Mouse (Mus musculus): ENCODE data around the gene Man2a1. TPM values are rescaled to one million over a fixed set of nuclear protein-coding genes. Genes with fewer than 3 reads are reported as not detected.

Gene Man2a1
- polyA plus RNA-seq, 1 experiment from 2014 or later, result 10.7 TPM

DNA sequence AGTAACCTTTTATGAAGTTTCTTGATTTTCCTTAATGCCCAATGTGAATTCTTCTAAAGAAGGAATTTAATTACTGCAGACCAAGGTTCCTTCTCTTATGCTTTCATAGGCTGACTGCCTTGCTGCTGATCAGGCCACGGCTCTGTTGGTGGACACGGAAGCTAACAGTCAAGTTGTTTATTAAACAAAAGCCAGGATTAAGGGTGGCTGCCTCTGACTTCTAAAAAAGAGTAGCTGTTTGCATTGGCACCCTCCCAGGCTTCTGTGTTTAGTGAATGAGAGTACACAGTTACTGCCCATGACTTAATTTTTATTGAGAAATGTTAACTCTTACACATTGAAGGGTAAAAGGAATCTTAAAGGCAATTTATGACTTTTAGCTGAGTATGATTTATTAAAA, 81.4 kb downstream of the Man2a1 start:
- ATAC-seq (ENCODE audit: low FRiP score, low read depth), result no peak
- Histone ChIP-seq H3K9ac (no peak overlapping the region), H3K27ac (no peak overlapping the region; the same call in 1 of the 2 replicates), H3K4me2 (replicated peaks) (no peak overlapping the region), H3K36me3 (peaks cover 21% of the 10 kb centered on the region), H3K9me3 (no peaks in the 10 kb centered on the region), H3K4me1 (peaks cover 12% of the 10 kb centered on the region), H3K4me3 (no peak overlapping the region), H3K27me3 (no peaks in the 10 kb centered on the region)
- WGBS, result 55% methylated on average over 2 of the region's 2 CpGs

DNA sequence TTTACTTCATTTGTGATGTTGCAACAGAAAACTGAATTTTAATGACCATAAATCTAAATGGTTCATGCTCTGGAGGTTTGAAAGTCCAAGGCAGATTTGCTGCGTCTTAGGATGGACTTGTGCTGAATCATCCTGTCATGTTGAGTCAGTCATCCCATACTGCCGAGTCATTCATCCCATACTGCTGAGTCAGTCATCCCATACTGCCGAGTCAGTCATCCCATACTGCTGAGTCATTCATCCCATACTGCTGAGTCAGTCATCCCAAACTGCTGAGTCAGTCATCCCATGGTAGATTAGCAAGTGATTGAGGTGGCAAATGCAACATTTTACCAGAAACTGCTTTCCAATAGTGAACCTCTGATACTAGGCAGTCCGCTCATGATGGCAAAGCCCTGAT, 83.6 kb downstream of the Man2a1 start:
- Histone ChIP-seq H3K27ac (no peak overlapping the region), H3K4me3 (no peak overlapping the region), H3K4me1 (0 out of 2 replicates have a peak, but pooled peaks cover 6% of the 10 kb centered on the region), H3K27me3 (no peaks in the 10 kb centered on the region), H3K9ac (no peak overlapping the region), H3K36me3 (peaks cover 28% of the 10 kb centered on the region), H3K9me3 (no peaks in the 10 kb centered on the region), H3K4me2 (replicated peaks) (no peak overlapping the region)
- ATAC-seq (ENCODE audit: low FRiP score, low read depth), result no peak
- WGBS, result 93% methylated on average over 4 of the region's 4 CpGs

DNA sequence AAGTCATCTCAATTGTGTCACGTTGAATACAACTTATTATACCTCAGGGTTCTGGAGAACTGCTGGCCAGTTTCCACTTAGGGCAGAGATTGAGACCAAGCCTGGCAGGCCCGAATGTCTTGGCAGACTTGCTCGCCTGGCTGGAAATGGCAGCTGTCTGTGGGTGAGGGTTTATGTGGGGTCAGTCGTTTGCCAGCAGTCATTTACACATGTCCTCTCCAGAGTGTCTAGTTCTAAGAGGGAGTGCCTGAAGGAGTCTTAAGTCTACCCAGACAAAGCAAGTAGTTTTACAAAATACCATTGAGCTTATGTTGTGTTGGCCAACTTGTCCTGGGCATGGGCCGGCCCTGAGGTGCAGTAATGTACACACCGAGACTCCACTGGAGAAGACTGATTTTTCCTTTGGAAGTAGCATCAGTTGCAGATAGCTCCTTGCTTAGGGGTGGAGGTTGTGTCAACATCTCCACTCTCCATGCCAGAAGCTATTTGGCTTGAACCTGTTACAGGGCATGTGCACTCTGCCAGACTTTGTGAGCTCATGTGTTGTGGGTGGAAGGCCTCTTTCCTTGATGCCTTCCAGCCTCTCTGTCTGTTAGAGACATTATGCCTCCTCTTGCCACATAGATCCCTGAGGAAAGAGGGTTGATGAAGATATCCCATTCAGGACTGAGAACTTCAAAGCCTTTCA, 84.8 kb downstream of the Man2a1 start:
- 80% methylated on average over 6 of the region's 6 CpGs for WGBS
- Histone ChIP-seq H3K9me3 (peaks cover 10% of the 10 kb centered on the region), H3K4me2 (replicated peaks) (no peak overlapping the region), H3K36me3 (peaks cover 39% of the 10 kb centered on the region), H3K9ac (no peak overlapping the region), H3K27ac (no peak overlapping the region), H3K4me1 (0 out of 2 replicates have a peak, but pooled peaks cover 6% of the 10 kb centered on the region), H3K4me3 (no peak overlapping the region), H3K27me3 (no peaks in the 10 kb centered on the region)
- no peak for ATAC-seq (ENCODE audit: low FRiP score, low read depth)

DNA sequence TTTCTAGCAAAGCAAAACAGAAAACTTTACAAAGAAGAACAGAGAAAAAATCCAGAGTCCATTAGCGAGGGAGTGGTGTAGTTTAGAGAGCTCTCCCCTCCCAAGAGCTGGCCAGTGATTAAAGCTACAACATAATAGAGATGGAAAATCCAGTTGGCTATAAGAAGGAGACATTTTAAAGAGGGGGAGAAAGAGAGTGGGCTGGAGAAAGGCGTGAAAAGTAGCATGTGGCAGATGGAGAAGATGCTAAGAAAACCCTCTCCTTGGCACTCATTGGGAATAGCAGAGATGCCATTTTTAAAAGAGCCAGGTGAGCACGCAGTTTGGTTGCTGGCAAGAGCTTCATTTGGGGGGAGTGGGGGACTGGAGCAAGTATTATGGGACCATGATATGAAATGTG, 89.1 kb downstream of the Man2a1 start:
- WGBS, result 92% methylated on average over 3 of the region's 3 CpGs
- ATAC-seq (ENCODE audit: low FRiP score, low read depth), result no peak
- Histone ChIP-seq H3K4me1 (0 out of 2 replicates have a peak, but pooled peaks cover 6% of the 10 kb centered on the region), H3K9ac (no peak overlapping the region), H3K4me2 (replicated peaks) (no peak overlapping the region), H3K27ac (no peak overlapping the region), H3K36me3 (peaks cover 41% of the 10 kb centered on the region), H3K9me3 (peaks cover 16% of the 10 kb centered on the region), H3K4me3 (no peak overlapping the region), H3K27me3 (no peaks in the 10 kb centered on the region)

DNA sequence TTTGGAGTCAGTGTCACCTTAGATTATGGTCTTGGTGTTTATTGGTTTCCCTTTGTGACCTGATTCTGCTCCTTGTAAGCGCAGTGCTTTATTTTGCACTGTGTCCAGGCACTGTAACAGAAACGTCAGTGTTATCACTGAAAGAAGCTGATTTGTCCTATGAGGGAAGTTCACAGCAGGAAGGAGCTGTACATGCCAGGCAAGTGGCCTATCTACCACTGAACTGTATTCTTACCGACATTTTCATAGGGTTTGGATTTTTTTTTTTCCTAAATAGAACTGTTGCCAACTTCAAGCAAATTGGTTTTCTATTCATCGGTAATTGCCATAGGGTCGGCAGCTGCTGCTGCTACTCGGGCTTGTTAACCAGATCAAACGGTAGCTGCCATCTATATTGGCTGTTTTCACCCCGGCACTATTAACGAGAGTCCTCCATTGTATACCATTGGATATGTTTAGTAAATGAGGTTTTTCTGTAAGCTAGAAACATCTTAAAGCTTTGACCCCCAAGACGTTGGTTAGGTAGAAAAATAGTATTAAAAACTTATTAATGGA, 96.8 kb downstream of the Man2a1 start:
- Histone ChIP-seq H3K9ac (no peak overlapping the region), H3K27me3 (no peaks in the 10 kb centered on the region), H3K4me1 (peaks cover 5% of the 10 kb centered on the region; the same call in 1 of the 2 replicates), H3K36me3 (peaks cover 4% of the 10 kb centered on the region), H3K4me2 (replicated peaks) (no peak overlapping the region), H3K9me3 (no peaks in the 10 kb centered on the region), H3K27ac (no peak overlapping the region), H3K4me3 (no peak overlapping the region)
- ATAC-seq (ENCODE audit: low FRiP score, low read depth), result no peak
- WGBS, result 51% methylated on average over 10 of the region's 10 CpGs

DNA sequence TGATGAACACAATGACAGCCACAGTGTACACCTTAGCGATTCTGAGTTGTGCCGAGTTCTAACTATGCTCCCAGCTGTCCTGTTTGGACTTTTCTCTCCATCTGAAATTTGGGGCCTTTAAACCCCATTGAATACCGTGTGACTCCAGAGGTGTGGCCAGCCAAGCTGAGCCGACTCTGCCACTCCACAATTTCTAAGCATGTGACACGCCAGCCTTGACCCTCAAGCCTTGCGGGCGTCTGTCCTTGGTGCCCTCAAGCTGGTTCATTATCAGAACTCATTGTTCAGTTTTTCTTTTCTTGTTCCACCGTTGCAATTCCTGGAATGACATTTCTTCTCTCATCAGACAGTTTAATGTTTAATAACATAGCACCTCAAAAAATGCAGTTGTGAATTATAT, 98.0 kb downstream of the Man2a1 start:
- Histone ChIP-seq H3K27ac (no peak overlapping the region), H3K4me1 (peaks cover 5% of the 10 kb centered on the region; the same call in 1 of the 2 replicates), H3K9me3 (no peaks in the 10 kb centered on the region), H3K4me2 (replicated peaks) (no peak overlapping the region), H3K36me3 (peaks cover 4% of the 10 kb centered on the region), H3K27me3 (no peaks in the 10 kb centered on the region), H3K4me3 (no peak overlapping the region), H3K9ac (no peak overlapping the region)
- WGBS, result 90% methylated on average over 8 of the region's 8 CpGs
- no peak for ATAC-seq (ENCODE audit: low FRiP score, low read depth)

DNA sequence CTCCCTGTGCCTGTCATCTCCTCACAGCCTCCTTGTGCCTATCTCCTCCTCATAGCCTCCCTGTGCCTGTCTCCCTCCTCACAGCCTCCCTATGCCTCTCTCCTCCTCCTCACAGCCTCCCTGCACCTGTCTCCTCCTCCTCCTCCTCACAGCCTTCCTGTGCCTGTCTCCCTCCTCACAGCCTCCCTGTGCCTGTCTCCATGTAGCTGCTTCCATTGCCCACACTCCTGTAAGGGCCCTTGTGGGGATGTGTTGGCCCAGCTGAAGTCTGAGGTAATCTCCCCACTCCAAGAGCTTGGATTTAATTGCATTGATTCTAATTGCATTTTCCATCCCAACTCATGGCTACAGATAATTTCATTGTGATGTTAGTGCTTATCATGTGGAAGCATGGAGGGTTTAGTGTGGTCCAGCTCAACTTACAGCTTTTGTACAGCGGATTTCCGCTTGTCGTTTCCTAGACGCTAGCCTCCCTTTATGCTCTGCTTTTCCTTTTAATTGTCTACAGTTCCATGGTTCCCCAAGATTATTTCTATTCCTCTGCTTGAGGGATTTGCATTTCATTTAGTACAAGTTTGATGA, 103.2 kb downstream of the Man2a1 start:
- Histone ChIP-seq H3K36me3 (no peaks in the 10 kb centered on the region), H3K4me2 (replicated peaks) (no peak overlapping the region), H3K9me3 (no peaks in the 10 kb centered on the region), H3K9ac (no peak overlapping the region), H3K27me3 (no peaks in the 10 kb centered on the region), H3K4me3 (no peak overlapping the region), H3K27ac (no peak overlapping the region), H3K4me1 (no peaks in the 10 kb centered on the region)
- 91% methylated on average over 4 of the region's 4 CpGs for WGBS
- ATAC-seq (ENCODE audit: low FRiP score, low read depth), result no peak

DNA sequence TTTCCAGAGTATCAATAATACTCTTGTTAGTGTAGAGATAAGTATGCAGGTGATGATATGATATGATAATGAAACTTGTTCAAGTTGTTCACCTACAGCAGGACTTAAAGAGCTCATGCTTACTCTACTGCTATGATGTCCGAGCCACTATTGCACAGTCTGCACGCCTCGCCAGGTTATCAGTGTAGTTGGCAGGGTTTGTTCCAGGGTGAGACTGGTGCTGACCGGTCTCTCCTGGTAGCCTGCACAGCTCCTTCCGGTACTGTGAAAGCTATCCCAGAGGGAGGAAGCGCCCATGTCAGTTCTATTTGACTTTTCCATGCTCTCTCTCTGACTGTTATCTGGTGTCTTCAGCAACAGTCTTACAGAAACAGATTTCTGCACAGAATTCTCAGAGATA, 107.0 kb downstream of the Man2a1 start:
- ATAC-seq (ENCODE audit: low FRiP score, low read depth), result no peak
- Histone ChIP-seq H3K9me3 (no peaks in the 10 kb centered on the region), H3K36me3 (peaks cover 9% of the 10 kb centered on the region), H3K4me3 (no peak overlapping the region), H3K9ac (no peak overlapping the region), H3K27me3 (no peaks in the 10 kb centered on the region), H3K4me2 (replicated peaks) (no peak overlapping the region), H3K27ac (no peak overlapping the region), H3K4me1 (no peaks in the 10 kb centered on the region)
- WGBS, result 92% methylated on average over 6 of the region's 6 CpGs

DNA sequence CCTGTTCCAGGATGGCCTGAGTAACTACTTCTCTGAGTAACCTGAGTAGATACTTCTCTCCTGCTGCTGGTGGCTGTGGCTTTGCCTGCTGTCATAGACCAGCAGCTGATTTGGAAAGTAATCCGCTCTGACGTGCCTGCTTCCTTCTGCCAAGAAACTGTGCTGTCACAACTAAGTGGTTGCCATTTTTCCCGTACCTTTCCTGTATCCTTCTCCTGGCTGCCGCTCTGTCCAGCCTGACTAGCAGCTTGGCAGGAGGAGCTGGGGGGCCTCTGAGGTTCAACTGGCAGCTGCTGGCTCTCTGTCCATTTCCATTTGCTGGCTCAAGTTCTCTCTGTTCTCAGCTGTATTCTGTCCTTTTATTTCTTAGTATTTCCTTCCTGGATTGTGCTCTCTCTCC, 115.8 kb downstream of the Man2a1 start:
- peaks cover 24% of the 10 kb centered on the region for H3K4me1 ChIP-seq
- 64% methylated on average over 4 of the region's 4 CpGs for WGBS
- H3K9ac ChIP-seq, result no peak overlapping the region
- no peak for ATAC-seq (ENCODE audit: low FRiP score, low read depth)
- H3K27me3 ChIP-seq, result no peaks in the 10 kb centered on the region
- H3K36me3 ChIP-seq, result peaks cover 47% of the 10 kb centered on the region
- H3K4me2 ChIP-seq (replicated peaks), result no peak overlapping the region
- no peaks in the 10 kb centered on the region for H3K9me3 ChIP-seq
- H3K27ac ChIP-seq, result no peak overlapping the region
- no peak overlapping the region for H3K4me3 ChIP-seq

DNA sequence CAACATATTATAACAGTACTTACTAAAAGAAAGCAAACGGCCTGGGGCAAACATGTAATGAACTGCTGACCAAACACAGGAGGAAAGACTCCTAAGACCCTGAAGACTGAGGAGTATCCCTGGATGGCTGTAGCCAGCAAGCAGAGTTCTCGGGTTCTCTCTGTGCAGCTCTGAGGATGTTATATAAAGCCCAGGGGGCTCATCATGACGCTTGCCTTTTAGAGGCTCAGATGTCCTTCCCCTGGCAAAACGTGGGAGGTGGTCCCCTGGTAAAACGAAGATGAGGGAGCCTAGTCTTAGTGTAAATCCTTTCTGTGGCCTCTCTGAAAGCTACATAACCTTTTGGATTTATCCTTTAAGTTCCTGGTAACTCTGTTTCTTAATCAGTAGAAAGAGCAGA, 119.2 kb downstream of the Man2a1 start:
- 40% methylated on average over 5 of the region's 5 CpGs for WGBS
- no peak overlapping the region for H3K4me3 ChIP-seq
- H3K9ac ChIP-seq, result no peak overlapping the region
- H3K27ac ChIP-seq, result no peak overlapping the region
- no peak overlapping the region for H3K4me2 ChIP-seq (replicated peaks)
- peaks cover 26% of the 10 kb centered on the region for H3K36me3 ChIP-seq
- H3K9me3 ChIP-seq, result no peaks in the 10 kb centered on the region
- no peak; the same call in 1 of the 2 replicates for ATAC-seq (ENCODE audit: low FRiP score, low read depth)
- H3K4me1 ChIP-seq, result peaks cover 30% of the 10 kb centered on the region
- H3K27me3 ChIP-seq, result no peaks in the 10 kb centered on the region

DNA sequence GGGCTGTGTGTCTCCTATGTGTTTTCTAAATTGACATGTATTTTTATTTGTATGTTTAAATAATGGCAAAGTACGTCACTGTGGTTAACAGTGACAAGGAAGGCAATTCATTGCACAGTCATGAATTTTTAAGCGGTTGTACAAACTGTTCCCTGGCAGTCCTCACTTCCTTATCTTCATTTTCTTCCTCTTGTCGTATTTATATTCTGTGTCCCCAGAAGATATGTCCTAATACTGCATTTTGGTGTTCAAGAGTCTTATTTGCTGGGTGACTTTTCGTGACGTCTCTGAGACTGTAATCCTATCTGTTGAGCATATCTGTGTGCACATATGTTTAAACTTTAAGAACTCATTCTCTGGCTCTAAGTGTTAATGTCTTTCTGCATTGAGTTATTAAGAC, 120.6 kb downstream of the Man2a1 start:
- Histone ChIP-seq H3K27me3 (no peaks in the 10 kb centered on the region), H3K4me1 (peaks cover 29% of the 10 kb centered on the region), H3K27ac (no peak overlapping the region; the same call in 1 of the 2 replicates), H3K9ac (no peak overlapping the region), H3K4me2 (replicated peaks) (no peak overlapping the region), H3K9me3 (no peaks in the 10 kb centered on the region), H3K36me3 (peaks cover 28% of the 10 kb centered on the region), H3K4me3 (no peak overlapping the region)
- ATAC-seq (ENCODE audit: low FRiP score, low read depth), result no peak
- WGBS, result 82% methylated on average over 5 of the region's 5 CpGs

DNA sequence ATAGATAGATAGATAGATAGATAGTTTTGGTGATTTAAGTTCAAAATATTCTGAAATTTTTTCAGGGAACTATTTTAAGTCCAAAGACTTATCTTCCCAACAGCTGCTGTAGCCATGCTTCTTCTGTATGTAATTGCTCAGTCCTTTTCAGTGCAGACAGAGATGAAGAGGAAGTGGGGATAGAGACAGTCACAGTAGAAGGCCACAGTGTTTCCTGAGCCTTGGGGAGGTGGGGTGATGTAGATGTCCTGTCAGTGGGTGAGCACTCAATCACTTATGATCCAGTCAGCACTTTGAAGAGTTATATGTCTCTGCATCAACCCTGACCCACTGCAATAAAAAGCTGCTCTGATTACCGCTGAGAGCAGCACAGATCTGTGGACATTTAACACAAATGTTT, 122.6 kb downstream of the Man2a1 start:
- H3K4me1 ChIP-seq, result peaks cover 24% of the 10 kb centered on the region
- no peaks in the 10 kb centered on the region for H3K9me3 ChIP-seq
- H3K9ac ChIP-seq, result no peak overlapping the region
- H3K36me3 ChIP-seq, result peaks cover 29% of the 10 kb centered on the region
- no peak for ATAC-seq (ENCODE audit: low FRiP score, low read depth)
- no peak overlapping the region for H3K4me3 ChIP-seq
- H3K4me2 ChIP-seq (replicated peaks), result no peak overlapping the region
- no peak overlapping the region for H3K27ac ChIP-seq
- 74% methylated on average over 1 of the region's 1 CpGs for WGBS
- no peaks in the 10 kb centered on the region for H3K27me3 ChIP-seq
